Mouse (Mus musculus) MEL (cell line): ENCODE data around the gene Atp6v1g2. TPM values are rescaled to one million over a fixed set of nuclear protein-coding genes. Genes with fewer than 3 reads are reported as not detected.
A peak's percentile ranks its signal among the peaks of the same experiment; 100 is the strongest.

ENCODE experiments used
- DNase-seq: peaks from one replicate; pipeline ENCODE4 v3.0.0; 2011; ENCODE audit warnings: low read depth, low spot score
- H3K27ac ChIP-seq: 2 replicates; pipeline ENCODE4 v1.5.1; 2012; ENCODE audit warnings: low read depth, mild to moderate bottlenecking, control low read depth, low read length, moderate library complexity; ENCODE audit not compliant: control insufficient read depth
- H3K27me3 ChIP-seq, 2 experiments: fragments of 150-350 bp in 1 of 2; sonication (generic) in 1 of 2; 2 replicates each; pipeline ENCODE4 v1.6.1; 2012; ENCODE audit warnings: low read length in 2 of 2, mild to moderate bottlenecking in 2 of 2, improper control_type of control experiment in 1 of 2, moderate library complexity in 1 of 2; ENCODE audit not compliant: insufficient read depth in 2 of 2, control insufficient read depth in 1 of 2
- H3K36me3 ChIP-seq, 2 experiments: 2 replicates each; pipeline ENCODE4 v1.6.1; 2012 to 2014; ENCODE audit warnings: low read length in 2 of 2, improper control_type of control experiment in 1 of 2, inconsistent platforms in 1 of 2, mild to moderate bottlenecking in 1 of 2; ENCODE audit not compliant: insufficient read depth in 2 of 2, control insufficient read depth in 1 of 2
- H3K4me1 ChIP-seq, 2 experiments: fragments of 150-350 bp in 1 of 2; sonication (generic) in 1 of 2; 2 replicates each; pipeline ENCODE4 v1.6.1; 2012; ENCODE audit warnings: low read length in 2 of 2, improper control_type of control experiment in 1 of 2, mild to moderate bottlenecking in 1 of 2; ENCODE audit not compliant: insufficient read depth in 2 of 2, control insufficient read depth in 1 of 2
- H3K4me3 ChIP-seq, 2 experiments: fragments of 150-350 bp in 1 of 2; sonication (generic) in 1 of 2; 2 replicates each; pipeline ENCODE4 v1.5.1; 2012; ENCODE audit warnings: low read depth in 2 of 2, low read length in 2 of 2, mild to moderate bottlenecking in 2 of 2, moderate library complexity in 2 of 2, control low read depth in 1 of 2, improper control_type of control experiment in 1 of 2; ENCODE audit not compliant: control insufficient read depth in 1 of 2, insufficient read depth in 1 of 2
- H3K79me2 ChIP-seq: 2 replicates; pipeline ENCODE4 v1.6.1; 2012; ENCODE audit warnings: mild to moderate bottlenecking, low read length, moderate library complexity; ENCODE audit not compliant: control insufficient read depth, poor library complexity, insufficient read depth
- H3K9ac ChIP-seq: 2 replicates; pipeline ENCODE4 v1.6.1; 2012; ENCODE audit warnings: low read depth, mild to moderate bottlenecking, control low read depth, low read length, moderate library complexity; ENCODE audit not compliant: control insufficient read depth, poor library complexity, severe bottlenecking
- H3K9me3 ChIP-seq: fragments of 150-350 bp; sonication (generic); replicated peaks from 2 replicates; pipeline ENCODE4 v1.6.1; 2012; ENCODE audit warnings: mild to moderate bottlenecking, low read length, improper control_type of control experiment, moderate library complexity; ENCODE audit not compliant: insufficient read depth
- CHD1 ChIP-seq: IDR thresholded peaks from 2 replicates; pipeline ENCODE4 v1.6.1; 2012; ENCODE audit warnings: low read depth, mild to moderate bottlenecking, inconsistent platforms, low read length, improper control_type of control experiment
- E2F4 ChIP-seq: IDR thresholded peaks from 2 replicates; pipeline ENCODE4 v1.6.1; 2011; ENCODE audit warnings: low read depth, low read length, improper control_type of control experiment, borderline replicate concordance
- ELF1 ChIP-seq: IDR thresholded peaks from 2 replicates; pipeline ENCODE4 v1.6.1; 2014; ENCODE audit warnings: low read depth, mild to moderate bottlenecking, inconsistent platforms, low read length, improper control_type of control experiment, moderate library complexity
- GABPA ChIP-seq: IDR thresholded peaks from 2 replicates; pipeline ENCODE4 v1.6.1; 2012; ENCODE audit warnings: low read depth, mild to moderate bottlenecking, inconsistent platforms, low read length, improper control_type of control experiment, moderate library complexity
- GATA1 ChIP-seq: IDR thresholded peaks from 2 replicates; pipeline ENCODE4 v1.6.1; 2011; ENCODE audit warnings: low read depth, low read length, improper control_type of control experiment
- JUND ChIP-seq: IDR thresholded peaks from 2 replicates; pipeline ENCODE4 v1.6.1; 2011; ENCODE audit warnings: low read depth, mild to moderate bottlenecking, improper control_type of control experiment, low read length
- KAT2A ChIP-seq: conservative IDR thresholded peaks from 2 replicates; pipeline ENCODE4 v1.6.1; 2012; ENCODE audit warnings: low read depth, low read length, improper control_type of control experiment, inconsistent platforms
- MAZ ChIP-seq: IDR thresholded peaks from 2 replicates; pipeline ENCODE4 v1.6.1; 2012; ENCODE audit warnings: low read depth, mild to moderate bottlenecking, inconsistent platforms, low read length, improper control_type of control experiment
- MYB ChIP-seq: IDR thresholded peaks from 2 replicates; pipeline ENCODE4 v1.6.1; 2011; ENCODE audit warnings: mild to moderate bottlenecking, low read depth, low read length, improper control_type of control experiment
- MYC ChIP-seq: IDR thresholded peaks from 2 replicates; pipeline ENCODE4 v1.6.1; 2011; ENCODE audit warnings: low read depth, mild to moderate bottlenecking, low read length, improper control_type of control experiment, moderate library complexity
- NRF1 ChIP-seq: IDR thresholded peaks from 2 replicates; pipeline ENCODE4 v1.6.1; 2014; ENCODE audit warnings: low read depth, mild to moderate bottlenecking, inconsistent platforms, low read length, improper control_type of control experiment, moderate library complexity; ENCODE audit not compliant: poor library complexity, insufficient read depth, severe bottlenecking
- POLR2A ChIP-seq, 2 experiments: IDR thresholded peaks; 2 replicates each; pipeline ENCODE4 v1.6.1; 2011 to 2012; ENCODE audit warnings: low read length in 2 of 2, mild to moderate bottlenecking in 2 of 2, control low read depth in 1 of 2, improper control_type of control experiment in 1 of 2, low read depth in 1 of 2, moderate library complexity in 1 of 2; ENCODE audit not compliant: control insufficient read depth in 1 of 2, insufficient read depth in 1 of 2, poor library complexity in 1 of 2
- POLR2AphosphoS5 ChIP-seq: IDR thresholded peaks from 2 replicates; pipeline ENCODE4 v1.6.1; 2012; ENCODE audit warnings: low read depth, borderline replicate concordance, mild to moderate bottlenecking, inconsistent platforms, low read length, moderate library complexity, mixed read lengths
- RAD21 ChIP-seq: IDR thresholded peaks from 2 replicates; pipeline ENCODE4 v1.6.1; 2011; ENCODE audit warnings: mild to moderate bottlenecking, low read depth, low read length, improper control_type of control experiment
- RCOR1 ChIP-seq: IDR thresholded peaks from 2 replicates; pipeline ENCODE4 v1.6.1; 2012; ENCODE audit warnings: low read depth, mild to moderate bottlenecking, inconsistent platforms, low read length, improper control_type of control experiment
- SIN3A ChIP-seq: IDR thresholded peaks from 2 replicates; pipeline ENCODE4 v1.6.1; 2012; ENCODE audit warnings: low read length, improper control_type of control experiment, inconsistent platforms
- TBP ChIP-seq: IDR thresholded peaks from 2 replicates; pipeline ENCODE4 v1.8.0; 2011; ENCODE audit warnings: low read depth, low read length, improper control_type of control experiment
- TCF12 ChIP-seq: IDR thresholded peaks from 2 replicates; pipeline ENCODE4 v1.6.1; 2014; ENCODE audit warnings: low read depth, mild to moderate bottlenecking, inconsistent platforms, low read length, improper control_type of control experiment, moderate library complexity
- UBTF ChIP-seq: IDR thresholded peaks from 2 replicates; pipeline ENCODE4 v1.6.1; 2012; ENCODE audit warnings: low read depth, mild to moderate bottlenecking, inconsistent platforms, low read length, improper control_type of control experiment, moderate library complexity, borderline replicate concordance; ENCODE audit not compliant: insufficient read depth
- USF1 ChIP-seq: IDR thresholded peaks from 2 replicates; pipeline ENCODE4 v1.6.1; 2014; ENCODE audit warnings: low read depth, mild to moderate bottlenecking, inconsistent platforms, low read length, improper control_type of control experiment, moderate library complexity
- USF2 ChIP-seq, 2 experiments: IDR thresholded peaks; 2 replicates each; pipeline ENCODE4 v1.6.1; 2011 to 2012; ENCODE audit warnings: improper control_type of control experiment in 2 of 2, low read length in 2 of 2, borderline replicate concordance in 1 of 2, inconsistent platforms in 1 of 2, low read depth in 1 of 2, mild to moderate bottlenecking in 1 of 2; ENCODE audit not compliant: insufficient read depth in 1 of 2
- ZKSCAN1 ChIP-seq: IDR thresholded peaks from 2 replicates; pipeline ENCODE4 v1.6.1; 2012; ENCODE audit warnings: low read depth, mild to moderate bottlenecking, inconsistent platforms, low read length, improper control_type of control experiment, moderate library complexity
- ZNF384 ChIP-seq: IDR thresholded peaks from 2 replicates; pipeline ENCODE4 v1.6.1; 2012; ENCODE audit warnings: low read depth, mild to moderate bottlenecking, inconsistent platforms, low read length, improper control_type of control experiment
- polyA plus RNA-seq, 2 experiments: library from polyadenylated mRNA; stranded (reverse) in 1 of 2; unstranded in 1 of 2; fragments of >175 nt in 1 of 2; fragments of >200 nt in 1 of 2; gene quantifications; 2 replicates each; pipeline versions ENCODE4 v1.2.1 to v1.2.4; 2012; ENCODE audit warnings: low replicate concordance in 2 of 2, low read depth in 1 of 2; ENCODE audit not compliant: insufficient read length in 2 of 2, insufficient read depth in 1 of 2, missing spikeins in 1 of 2
- total RNA-seq: library from RNA; depleted of rRNA; stranded (reverse); fragments of 300-350 nt; gene quantifications from 2 replicates; pipeline ENCODE4 v1.2.3, GENCODE M21; 2012

Gene Atp6v1g2
- total and polyA plus RNA-seq, 3 experiments, result 0.46 to 4.7 TPM; not detected in 1

- Histone ChIP-seq H3K27me3 (no peaks in the 10 kb centered on the region), H3K36me3 (peaks cover 0 to 10% of the 10 kb centered on the region in 2 experiments; a peak in 2 of 4 replicates), H3K27ac (no peak overlapping the region), H3K9me3 (no peaks in the 10 kb centered on the region), H3K4me1 (peaks cover 8 to 18% of the 10 kb centered on the region in 2 experiments; a peak in 3 of 4 replicates), H3K4me3 (no peak overlapping the region), H3K79me2 (peaks cover 5% of the 10 kb centered on the region; the same call in 1 of the 2 replicates), H3K9ac (no peak overlapping the region)
- TF ChIP-seq UBTF (no peak), ZKSCAN1 (no peak), ZNF384 (no peak), E2F4 (no peak), RCOR1 (no peak), USF1 (no peak), KAT2A (no peak), ELF1 (no peak), POLR2AphosphoS5 (no peak), CHD1 (no peak)
- DNase-seq, result no peak
Observed at GRCm38 (mm10) chr17:35198946-35199345, 34.5 kb upstream of the Atp6v1g2 start.

DNA sequence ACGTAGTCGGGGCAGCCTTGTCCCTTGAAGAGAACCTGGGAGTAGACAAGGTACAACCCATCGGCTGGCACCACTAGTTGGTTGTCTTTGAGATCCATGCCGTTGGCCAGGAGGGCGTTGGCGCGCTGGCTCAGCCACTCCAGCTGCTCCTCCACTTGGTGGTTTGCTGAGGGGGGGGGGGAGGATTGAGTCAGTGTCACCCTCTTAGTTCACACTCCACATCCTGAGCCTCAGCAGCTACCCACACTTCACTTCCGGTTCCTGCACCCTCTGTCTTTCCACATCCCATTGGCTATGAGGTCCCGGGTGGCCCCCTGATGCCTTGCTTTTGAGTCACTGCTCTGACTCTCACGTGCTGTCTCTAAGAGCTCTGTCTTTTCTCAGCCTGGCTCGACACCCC lies 33.1 kb upstream of the Atp6v1g2 start:
- Histone ChIP-seq H3K27me3 (no peaks in the 10 kb centered on the region), H3K4me3 (peak overlapping the region in 1 of 2 experiments; percentile 16; a peak in 2 of 4 replicates), H3K9ac (peak overlapping the region; percentile 37), H3K79me2 (peaks cover 5% of the 10 kb centered on the region; the same call in 1 of the 2 replicates), H3K4me1 (peaks cover 8 to 15% of the 10 kb centered on the region in 2 experiments; a peak in 3 of 4 replicates), H3K27ac (peak overlapping the region; percentile 45), H3K9me3 (no peaks in the 10 kb centered on the region), H3K36me3 (peaks cover 0 to 10% of the 10 kb centered on the region in 2 experiments; a peak in 2 of 4 replicates)
- peak; percentile 63 for DNase-seq
- TF ChIP-seq USF2 (IDR thresholded peaks at IDR 0.05; ENCODE audit: borderline replicate concordance in 1 of 2, insufficient read depth in 1 of 2, low read depth in 1 of 2, low read length in 2 of 2), result no peak
- no peak for TF ChIP-seq GABPA
- TF ChIP-seq RAD21, result no peak
- TF ChIP-seq UBTF, result no peak

- Histone ChIP-seq H3K4me3 (peak overlapping the region; percentile 48 to 61), H3K27ac (peak overlapping the region; percentile 45), H3K4me1 (peaks cover 8 to 15% of the 10 kb centered on the region in 2 experiments; a peak in 3 of 4 replicates), H3K9me3 (no peaks in the 10 kb centered on the region), H3K9ac (peak overlapping the region; percentile 56), H3K27me3 (no peaks in the 10 kb centered on the region), H3K79me2 (no peaks in the 10 kb centered on the region; the same call in 1 of the 2 replicates), H3K36me3 (peaks cover 0 to 10% of the 10 kb centered on the region in 2 experiments; a peak in 2 of 4 replicates)
- DNase-seq, result peak; percentile 60
- TF ChIP-seq SIN3A (peak; percentile 63), ELF1 (no peak), POLR2A (IDR thresholded peaks at IDR 0.05; ENCODE audit: control insufficient read depth in 1 of 2, insufficient read depth in 1 of 2, low read depth in 1 of 2, low read length in 2 of 2, poor library complexity in 1 of 2) (no peak), GATA1 (peak; percentile 73), TCF12 (no peak), KAT2A (no peak), ZKSCAN1 (no peak), JUND (no peak), NRF1 (no peak), UBTF (no peak), MAZ (peak; percentile 64; the same call in 1 of the 2 replicates), MYC (peak; percentile 34; the same call in 1 of the 2 replicates), TBP (0 out of 2 replicates have a peak, but pooled peaks have one; percentile 22), ZNF384 (no peak), MYB (no peak)
Observed at GRCm38 (mm10) chr17:35201128-35201527, 32.3 kb upstream of the Atp6v1g2 start.
